Mouse (Mus musculus) stomach, embryonic 16.5 days (tissue): ENCODE measurements around the gene Dynlrb1. TPM values are rescaled to one million over a fixed set of nuclear protein-coding genes. Genes with fewer than 3 reads are reported as not detected.

Experiments used
- ATAC-seq: fragments of 200-750 bp; cut with Nextera tagmentation; 2 replicates; pipeline ENCODE4 v1.8.0; 2017; ENCODE audit warnings: moderate number of reproducible peaks, moderate TSS enrichment; ENCODE audit not compliant: insufficient read depth, low FRiP score
- H3K27ac ChIP-seq: fragments of 300-500 bp; sonication (generic); 2 replicates; pipeline ENCODE4 v1.5.1; 2014; ENCODE audit warnings: low read length
- H3K27me3 ChIP-seq: fragments of 300-500 bp; sonication (generic); 2 replicates; pipeline ENCODE4 v1.6.1; 2014; ENCODE audit warnings: low read length, control low read depth, mixed read lengths; ENCODE audit not compliant: control insufficient read depth, insufficient read depth
- H3K36me3 ChIP-seq: fragments of 300-500 bp; sonication (generic); 2 replicates; pipeline ENCODE4 v1.6.1; 2014; ENCODE audit warnings: low read length; ENCODE audit not compliant: control insufficient read depth, insufficient read depth
- H3K4me1 ChIP-seq: fragments of 300-500 bp; sonication (generic); 2 replicates; pipeline ENCODE4 v1.6.1; 2014; ENCODE audit warnings: low read length, control low read depth, mixed read lengths; ENCODE audit not compliant: control insufficient read depth, insufficient read depth
- H3K4me2 ChIP-seq: fragments of 300-500 bp; sonication (generic); 2 replicates; pipeline ENCODE4 v1.6.1; 2014; ENCODE audit warnings: low read depth, low read length, mixed read lengths
- H3K4me3 ChIP-seq: fragments of 300-500 bp; sonication (generic); replicated peaks from 2 replicates; pipeline ENCODE4 v1.5.1; 2014; ENCODE audit warnings: mild to moderate bottlenecking, low read length
- H3K9ac ChIP-seq: fragments of 300-500 bp; sonication (generic); 2 replicates; pipeline ENCODE4 v1.6.1; 2014; ENCODE audit warnings: low read length
- H3K9me3 ChIP-seq: fragments of 300-500 bp; sonication (generic); replicated peaks from 2 replicates; pipeline ENCODE4 v1.6.1; 2016; ENCODE audit warnings: low read length, control low read depth; ENCODE audit not compliant: control insufficient read depth
- WGBS: fragments of 180-500 bp; shearing (Covaris S2); extraction: QIAGEN DNeasy Blood & Tissue Kit; methylation state at CpG from one replicate; pipeline ENCODE4 v1.1.7; 2014; 5-methylcytosine and 5-hydroxymethylcytosine counted together
- polyA plus RNA-seq: library from polyadenylated mRNA; unstranded; fragments of >200 nt; fragmentation: Nextera tagmentation; extraction: Ambion mirVana; gene quantifications from 2 replicates; pipeline ENCODE4 v1.2.1, GENCODE M21; 2015

Gene Dynlrb1
- 341 and 379 TPM in 2 replicates for polyA plus RNA-seq

DNA sequence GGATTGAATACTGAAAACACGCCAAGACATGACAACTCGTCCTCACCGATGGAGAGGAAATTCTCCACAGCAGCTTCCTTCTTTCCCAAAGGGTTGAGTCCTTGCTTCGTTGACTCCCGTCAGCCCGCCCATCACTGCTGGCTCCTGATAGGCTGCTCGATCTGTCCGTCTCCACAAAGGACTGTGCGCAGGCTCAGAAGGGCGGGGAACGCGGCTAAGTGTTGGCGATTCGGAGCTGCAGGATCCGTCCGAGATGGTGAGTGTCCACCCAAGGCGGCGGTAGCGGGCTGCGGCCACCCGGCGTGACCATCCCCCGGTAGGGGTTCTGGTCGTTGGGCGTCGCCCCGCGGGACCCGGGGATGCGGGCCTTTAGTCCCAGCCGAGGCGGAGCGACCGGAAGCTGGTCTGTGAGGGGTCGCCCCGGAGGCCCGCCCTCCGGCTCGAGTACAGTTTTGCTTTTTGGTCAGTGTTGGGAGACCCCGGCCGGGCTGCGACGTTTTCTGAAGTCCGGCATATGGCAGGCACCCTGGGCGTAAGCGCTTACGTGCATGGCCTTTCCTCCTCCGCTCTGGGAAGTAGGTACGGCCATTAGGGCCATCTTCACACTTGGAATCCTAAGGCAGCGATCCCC lies at the start of gene Dynlrb1:
Gene Dynlrb1, plus strand, starts transcription at position 172 of the 631 bp plus-strand sequence.
- peak within 1 kb of the TSS; percentile 86 for H3K9ac ChIP-seq
- H3K4me1 ChIP-seq: peaks cover 14% of the 10 kb centered on the region
- peak within 1 kb of the TSS; percentile 83 for H3K4me3 ChIP-seq
- H3K9me3 ChIP-seq: no peaks in the 10 kb centered on the region
- no peaks in the 10 kb centered on the region for H3K36me3 ChIP-seq
- H3K4me2 ChIP-seq: peak within 1 kb of the TSS; percentile 73
- ATAC-seq: peak; percentile 99
- peak within 1 kb of the TSS; percentile 82 for H3K27ac ChIP-seq
- H3K27me3 ChIP-seq: no peaks in the 10 kb centered on the region
- WGBS: under 1% methylated on average over 50 of the region's 50 CpGs

DNA sequence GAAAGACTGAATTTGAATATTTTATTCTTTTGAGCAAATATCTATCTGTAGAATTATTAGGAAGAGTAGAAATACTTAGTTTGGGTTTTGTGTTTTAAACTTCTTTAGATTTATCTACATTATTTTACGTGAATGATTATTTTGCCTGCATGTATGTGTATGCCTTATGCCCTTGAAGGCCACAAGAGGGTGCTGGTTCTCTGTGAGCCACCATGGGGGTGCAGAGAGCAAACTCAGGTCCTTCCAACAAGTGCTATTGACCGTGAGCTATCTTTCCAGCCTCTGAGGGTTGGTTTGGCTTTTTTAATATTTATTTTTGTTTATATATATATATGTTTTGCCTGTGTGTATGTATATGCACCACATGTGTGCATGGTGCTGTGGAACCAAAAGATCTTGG lies 28.9 kb upstream of the Dynlrb1 start:
- Histone ChIP-seq H3K27ac (no peak overlapping the region), H3K4me3 (no peak overlapping the region), H3K4me2 (no peak overlapping the region), H3K9me3 (no peaks in the 10 kb centered on the region), H3K9ac (no peak overlapping the region), H3K36me3 (peaks cover 11% of the 10 kb centered on the region; the same call in 1 of the 2 replicates), H3K27me3 (no peaks in the 10 kb centered on the region), H3K4me1 (no peaks in the 10 kb centered on the region)
- no peak for ATAC-seq
- 74% methylated on average over 2 of the region's 2 CpGs for WGBS

DNA sequence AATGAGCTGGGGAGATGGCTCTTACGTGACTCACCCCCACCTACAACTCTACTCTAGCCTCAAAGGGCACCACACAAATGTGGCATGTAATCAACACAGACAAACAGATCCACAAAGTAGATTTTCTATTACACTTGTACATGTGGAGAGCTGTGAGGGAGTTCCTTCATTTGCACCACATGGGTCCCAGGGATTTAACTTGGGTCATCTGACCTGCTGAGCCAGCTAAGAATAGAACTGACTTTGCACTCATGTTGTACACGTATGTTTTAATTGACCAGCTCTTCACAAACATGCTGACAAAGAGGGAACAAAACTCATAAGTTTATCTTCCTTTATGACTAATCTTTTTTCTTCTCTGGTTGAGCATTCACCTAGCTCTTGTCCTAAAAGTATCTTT lies 13.2 kb upstream of the Dynlrb1 start:
- no peak for ATAC-seq
- no peaks in the 10 kb centered on the region for H3K4me1 ChIP-seq
- H3K9ac ChIP-seq: no peak overlapping the region
- no peaks in the 10 kb centered on the region for H3K27me3 ChIP-seq
- H3K9me3 ChIP-seq: no peaks in the 10 kb centered on the region
- no peak overlapping the region for H3K27ac ChIP-seq
- peaks cover 28% of the 10 kb centered on the region; the same call in 1 of the 2 replicates for H3K36me3 ChIP-seq
- WGBS: 93% methylated on average over 2 of the region's 2 CpGs
- H3K4me3 ChIP-seq: no peak overlapping the region
- no peak overlapping the region for H3K4me2 ChIP-seq

DNA sequence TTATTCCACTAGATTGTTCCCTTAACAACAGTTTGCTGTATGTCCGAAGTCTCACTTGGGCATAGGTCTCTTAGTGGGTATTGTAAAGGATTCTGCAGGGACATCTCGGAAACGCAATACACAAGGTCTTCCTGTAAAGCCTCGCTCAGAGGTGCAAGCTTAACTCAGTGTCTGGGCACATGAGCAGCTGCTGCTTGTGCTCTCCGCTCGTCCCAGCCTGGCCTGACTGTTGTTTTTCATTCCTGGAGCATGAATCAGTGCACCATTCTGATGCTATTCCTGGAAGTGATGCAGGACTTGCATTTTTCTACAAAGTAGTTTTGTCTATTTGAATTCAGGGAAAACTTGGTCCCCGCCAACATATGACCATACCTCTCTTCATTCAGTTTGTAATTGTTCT lies 11.6 kb upstream of the Dynlrb1 start:
- Histone ChIP-seq H3K4me3 (no peak overlapping the region), H3K36me3 (peaks cover 19% of the 10 kb centered on the region; the same call in 1 of the 2 replicates)

GRCm38 (mm10) chr2:155235746-155236361 lies 479 bp upstream of the Dynlrb1 start:
- peak; percentile 86 for ATAC-seq
- Histone ChIP-seq H3K27me3 (no peaks in the 10 kb centered on the region), H3K4me1 (peaks cover 13% of the 10 kb centered on the region)

More for the DNA sequence above, 11.6 kb upstream of the Dynlrb1 start:
- Histone ChIP-seq H3K4me1 (no peaks in the 10 kb centered on the region), H3K27me3 (no peaks in the 10 kb centered on the region), H3K4me2 (no peak overlapping the region), H3K27ac (no peak overlapping the region), H3K9me3 (no peaks in the 10 kb centered on the region), H3K9ac (no peak overlapping the region)
- WGBS: 92% methylated on average over 7 of the region's 7 CpGs
- ATAC-seq: no peak

GRCm38 (mm10) chr2:155237276-155237675 lies 943 bp downstream of the Dynlrb1 start:
- WGBS: 10% methylated on average over 4 of the region's 4 CpGs
- ATAC-seq: no peak
- Histone ChIP-seq H3K9ac (peak overlapping the region; percentile 86), H3K36me3 (no peaks in the 10 kb centered on the region), H3K27me3 (no peaks in the 10 kb centered on the region), H3K4me1 (peaks cover 14% of the 10 kb centered on the region), H3K4me2 (peak overlapping the region; percentile 73), H3K4me3 (peak overlapping the region; percentile 83), H3K27ac (peak overlapping the region; percentile 82; the same call in 1 of the 2 replicates), H3K9me3 (no peaks in the 10 kb centered on the region)

More at GRCm38 (mm10) chr2:155235746-155236361, 479 bp upstream of the Dynlrb1 start:
- Histone ChIP-seq H3K9me3 (no peaks in the 10 kb centered on the region), H3K36me3 (no peaks in the 10 kb centered on the region), H3K4me2 (peak overlapping the region; percentile 62), H3K4me3 (peak overlapping the region; percentile 83), H3K27ac (peak overlapping the region; percentile 82), H3K9ac (peak overlapping the region; percentile 86)
- WGBS: 3% methylated on average over 13 of the region's 13 CpGs

GRCm38 (mm10) chr2:155240915-155241314 lies 4.6 kb downstream of the Dynlrb1 start:
- Histone ChIP-seq H3K4me3 (no peak overlapping the region), H3K9me3 (no peaks in the 10 kb centered on the region), H3K27ac (no peak overlapping the region), H3K9ac (no peak overlapping the region), H3K36me3 (peaks cover 9% of the 10 kb centered on the region), H3K4me1 (peaks cover 14% of the 10 kb centered on the region), H3K27me3 (no peaks in the 10 kb centered on the region), H3K4me2 (no peak overlapping the region)
- 67% methylated on average over 4 of the region's 4 CpGs for WGBS
- no peak for ATAC-seq

DNA sequence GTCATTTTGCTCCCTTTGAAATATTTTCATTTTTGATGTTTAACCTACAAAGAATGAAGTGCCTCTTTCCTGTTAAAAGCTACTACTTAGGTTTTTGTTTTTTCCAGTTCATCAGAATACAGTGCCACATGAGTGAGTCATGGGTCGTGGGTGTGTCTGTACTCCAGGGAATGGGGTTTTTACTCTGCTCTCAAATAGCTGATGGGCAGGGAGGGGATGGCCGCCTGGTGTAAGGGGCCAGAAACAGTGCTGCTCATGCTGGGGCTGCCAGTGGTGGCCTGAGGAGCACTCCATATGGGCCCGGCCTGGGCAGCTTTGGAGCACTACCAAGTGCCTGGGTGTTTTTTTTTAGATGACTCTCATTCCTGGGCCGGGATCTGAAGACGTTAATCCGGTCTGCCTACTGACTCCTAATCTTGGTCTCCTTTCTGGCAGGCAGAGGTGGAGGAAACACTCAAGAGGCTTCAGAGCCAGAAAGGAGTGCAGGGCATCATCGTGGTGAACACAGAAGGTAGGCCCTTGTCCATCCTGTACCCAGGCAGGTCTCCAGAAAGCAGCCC lies 6.0 kb downstream of the Dynlrb1 start:
- peaks cover 12% of the 10 kb centered on the region for H3K4me1 ChIP-seq
- no peak overlapping the region for H3K4me2 ChIP-seq
- H3K4me3 ChIP-seq: no peak overlapping the region
- H3K36me3 ChIP-seq: peaks cover 17% of the 10 kb centered on the region
- H3K27me3 ChIP-seq: no peaks in the 10 kb centered on the region
- no peak overlapping the region for H3K9ac ChIP-seq
- no peak; the same call in 1 of the 2 replicates for ATAC-seq
- no peaks in the 10 kb centered on the region for H3K9me3 ChIP-seq
- no peak overlapping the region for H3K27ac ChIP-seq
- WGBS: 79% methylated on average over 7 of the region's 7 CpGs

DNA sequence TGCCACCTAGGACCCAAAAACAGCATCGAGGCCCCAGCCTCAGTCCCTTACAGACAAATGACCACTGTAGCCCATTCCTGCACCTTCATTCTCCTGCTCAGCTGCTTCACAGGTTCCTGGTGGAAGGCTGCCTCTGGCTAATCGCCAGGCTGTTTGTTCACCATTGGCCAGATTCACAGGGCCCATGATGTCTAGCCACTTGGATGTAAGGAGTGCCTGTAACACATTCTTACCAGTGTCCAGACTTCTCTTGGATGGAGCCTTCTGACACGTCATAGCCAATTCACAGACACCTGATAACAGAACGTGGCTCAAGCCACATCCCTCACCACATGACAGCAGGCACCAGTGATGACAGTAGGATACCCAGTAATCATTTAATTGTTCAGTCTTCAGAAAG lies 9.9 kb downstream of the Dynlrb1 start:
- peaks cover 45% of the 10 kb centered on the region for H3K36me3 ChIP-seq
- no peak for ATAC-seq
- no peaks in the 10 kb centered on the region for H3K27me3 ChIP-seq
- H3K9ac ChIP-seq: no peak overlapping the region
- H3K4me2 ChIP-seq: no peak overlapping the region
- no peaks in the 10 kb centered on the region for H3K9me3 ChIP-seq
- H3K4me3 ChIP-seq: no peak overlapping the region
- WGBS: 91% methylated on average over 4 of the region's 4 CpGs
- H3K4me1 ChIP-seq: no peaks in the 10 kb centered on the region
- no peak overlapping the region for H3K27ac ChIP-seq
